Mouse (Mus musculus) midbrain, embryonic 15.5 days (tissue): ENCODE results near the gene Wfdc15b. TPM values are rescaled to one million over a fixed set of nuclear protein-coding genes. Genes with fewer than 3 reads are reported as not detected.

Experiments
- ATAC-seq: fragments of 200-750 bp; cut with Nextera tagmentation; replicated peaks from 2 replicates; pipeline ENCODE4 v1.8.0; 2017; ENCODE audit warnings: moderate TSS enrichment
- H3K27ac ChIP-seq: fragments of 300-500 bp; sonication (generic); 2 replicates; pipeline ENCODE4 v1.5.1; 2015; ENCODE audit warnings: mild to moderate bottlenecking, inconsistent platforms
- H3K27me3 ChIP-seq: fragments of 300-500 bp; sonication (generic); replicated peaks from 2 replicates; pipeline ENCODE4 v1.6.1; 2015; ENCODE audit warnings: inconsistent platforms
- H3K36me3 ChIP-seq: fragments of 300-500 bp; sonication (generic); replicated peaks from 2 replicates; pipeline ENCODE4 v1.6.1; 2015; ENCODE audit warnings: inconsistent platforms
- H3K4me1 ChIP-seq: fragments of 300-500 bp; sonication (generic); 2 replicates; pipeline ENCODE4 v1.6.1; 2015; ENCODE audit warnings: inconsistent platforms
- H3K4me2 ChIP-seq: fragments of 300-500 bp; sonication (generic); 2 replicates; pipeline ENCODE4 v1.6.1; 2015; ENCODE audit warnings: inconsistent platforms, mild to moderate bottlenecking, moderate library complexity
- H3K4me3 ChIP-seq: fragments of 300-500 bp; sonication (generic); 2 replicates; pipeline ENCODE4 v1.5.1; 2015; ENCODE audit warnings: mild to moderate bottlenecking, inconsistent platforms
- H3K9ac ChIP-seq: fragments of 300-500 bp; sonication (generic); 2 replicates; pipeline ENCODE4 v1.6.1; 2015; ENCODE audit warnings: mild to moderate bottlenecking, inconsistent platforms
- H3K9me3 ChIP-seq: fragments of 300-500 bp; sonication (generic); 2 replicates; pipeline ENCODE4 v1.6.1; 2016; ENCODE audit warnings: inconsistent platforms
- WGBS: fragments of 180-500 bp; shearing (Covaris S2); methylation state at CpG from one replicate; pipeline ENCODE4 v1.1.7; 2015; ENCODE audit warnings: mixed read lengths; 5-methylcytosine and 5-hydroxymethylcytosine counted together
- polyA plus RNA-seq: library from polyadenylated mRNA; unstranded; fragments of >200 nt; fragmentation: Nextera tagmentation; extraction: Ambion mirVana; gene quantifications from 2 replicates; pipeline ENCODE4 v1.2.1, GENCODE M21; 2015

Gene Wfdc15b
- polyA plus RNA-seq, 1 experiment from 2014 or later = not detected

GRCm38 (mm10) chr2:164195971-164196699, 25.3 kb downstream of the Wfdc15b start:
- Histone ChIP-seq H3K4me3 (no peak overlapping the region), H3K27me3 (no peaks in the 10 kb centered on the region), H3K4me2 (no peak overlapping the region), H3K9ac (no peak overlapping the region), H3K36me3 (no peaks in the 10 kb centered on the region), H3K9me3 (no peaks in the 10 kb centered on the region), H3K4me1 (no peaks in the 10 kb centered on the region), H3K27ac (no peak overlapping the region)
- ATAC-seq = no peak
- 88% methylated on average over 5 of the region's 5 CpGs for WGBS

GRCm38 (mm10) chr2:164194959-164195630, 26.4 kb downstream of the Wfdc15b start:
- Histone ChIP-seq H3K9me3 (no peaks in the 10 kb centered on the region), H3K36me3 (no peaks in the 10 kb centered on the region), H3K9ac (no peak overlapping the region), H3K4me1 (no peaks in the 10 kb centered on the region), H3K27ac (no peak overlapping the region), H3K27me3 (no peaks in the 10 kb centered on the region), H3K4me2 (no peak overlapping the region), H3K4me3 (no peak overlapping the region)
- no peak for ATAC-seq
- WGBS = 79% methylated on average over 5 of the region's 5 CpGs

DNA sequence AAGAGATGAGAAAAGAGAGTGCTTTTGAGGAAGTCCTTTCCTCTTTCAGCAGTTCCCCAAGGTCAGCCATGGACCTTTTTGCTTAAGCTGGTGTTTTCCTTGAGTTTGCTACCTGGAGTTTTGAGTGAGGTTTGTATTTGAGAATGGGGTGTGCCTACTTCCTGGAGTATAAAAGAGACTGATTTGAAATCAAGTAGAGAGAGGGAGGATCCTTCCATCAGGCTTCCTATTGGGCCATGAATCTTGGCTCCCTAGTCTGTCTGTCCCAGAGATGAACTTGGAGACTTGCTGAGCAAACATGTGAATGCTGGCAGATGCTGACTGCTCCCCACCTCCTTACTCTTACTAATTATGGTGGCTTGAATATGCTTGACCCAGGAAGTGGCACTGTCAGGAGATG, 29.2 kb downstream of the Wfdc15b start:
- Histone ChIP-seq H3K27me3 (no peaks in the 10 kb centered on the region), H3K27ac (no peak overlapping the region), H3K9ac (no peak overlapping the region), H3K4me1 (no peaks in the 10 kb centered on the region), H3K4me2 (no peak overlapping the region), H3K9me3 (no peaks in the 10 kb centered on the region), H3K36me3 (no peaks in the 10 kb centered on the region), H3K4me3 (no peak overlapping the region)
- ATAC-seq = no peak

- no peak within 1 kb of the TSS for H3K9ac ChIP-seq
- ATAC-seq = no peak
- H3K27me3 ChIP-seq = no peaks in the 10 kb centered on the region
- H3K4me3 ChIP-seq = no peak within 1 kb of the TSS
- no peaks in the 10 kb centered on the region for H3K9me3 ChIP-seq
- 89% methylated on average over 6 of the region's 6 CpGs for WGBS
- H3K36me3 ChIP-seq = no peaks in the 10 kb centered on the region
- no peak within 1 kb of the TSS for H3K4me2 ChIP-seq
- H3K4me1 ChIP-seq = no peaks in the 10 kb centered on the region
- H3K27ac ChIP-seq = no peak within 1 kb of the TSS
Observed at GRCm38 (mm10) chr2:164190576-164190975, 30.9 kb downstream of the Wfdc15b start, which contains the start of gene Wfdc12. Gene Wfdc12, minus strand, starts transcription at chr2:164190608.

DNA sequence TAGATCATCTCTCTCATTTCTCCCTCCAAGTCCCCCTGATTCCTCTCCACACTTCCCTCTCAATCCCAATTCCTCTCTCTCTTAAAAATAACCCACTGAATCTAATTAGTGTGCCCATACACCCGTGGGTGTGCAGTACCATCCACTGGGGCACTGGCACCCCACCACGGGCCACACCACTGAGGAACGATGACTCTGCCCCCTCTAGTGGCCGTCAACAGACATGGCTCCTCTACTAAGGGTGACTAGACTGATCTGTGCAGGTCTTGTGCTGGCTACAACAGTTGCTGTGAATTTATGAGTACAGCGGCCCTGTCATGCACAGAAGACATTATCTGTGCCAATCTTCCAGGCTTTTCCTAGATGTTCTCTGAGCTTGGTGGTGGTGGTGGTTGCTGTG, 32.7 kb downstream of the Wfdc15b start:
- H3K4me2 ChIP-seq = no peak overlapping the region
- no peak overlapping the region for H3K27ac ChIP-seq
- ATAC-seq = no peak
- H3K4me3 ChIP-seq = no peak overlapping the region
- H3K9ac ChIP-seq = no peak overlapping the region
- no peaks in the 10 kb centered on the region for H3K27me3 ChIP-seq
- no peaks in the 10 kb centered on the region for H3K9me3 ChIP-seq
- H3K4me1 ChIP-seq = no peaks in the 10 kb centered on the region
- H3K36me3 ChIP-seq = no peaks in the 10 kb centered on the region
- 31% methylated on average over 5 of the region's 5 CpGs for WGBS

GRCm38 (mm10) chr2:164184145-164184719, 37.2 kb downstream of the Wfdc15b start:
- H3K4me2 ChIP-seq = no peak overlapping the region
- H3K4me3 ChIP-seq = no peak overlapping the region
- H3K36me3 ChIP-seq = no peaks in the 10 kb centered on the region
- H3K4me1 ChIP-seq = no peaks in the 10 kb centered on the region
- H3K27me3 ChIP-seq = no peaks in the 10 kb centered on the region
- H3K9ac ChIP-seq = no peak overlapping the region
- 41% methylated on average over 9 of the region's 9 CpGs for WGBS
- no peaks in the 10 kb centered on the region for H3K9me3 ChIP-seq
- ATAC-seq = no peak
- H3K27ac ChIP-seq = no peak overlapping the region

DNA sequence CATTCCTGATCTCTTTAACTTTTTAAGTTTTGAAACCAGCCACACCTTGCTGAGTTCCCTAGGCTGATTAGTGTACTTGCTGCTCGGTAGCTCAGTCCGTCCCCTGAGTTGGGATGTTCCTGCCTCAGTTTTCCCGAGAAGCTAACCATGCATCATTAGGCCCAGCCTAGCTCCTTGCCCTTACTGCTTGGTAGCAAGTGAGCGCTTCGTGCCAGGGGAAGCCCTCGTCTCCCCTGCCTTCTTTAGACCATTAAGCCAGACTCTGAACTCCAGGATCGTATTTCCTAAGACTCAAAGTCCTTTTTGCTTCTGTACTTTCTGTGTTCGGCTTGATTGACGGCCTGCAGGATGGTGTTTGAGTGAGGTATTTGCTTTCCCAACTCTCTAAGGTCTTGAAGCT, 38.1 kb downstream of the Wfdc15b start:
- H3K9ac ChIP-seq = no peak overlapping the region
- no peaks in the 10 kb centered on the region for H3K4me1 ChIP-seq
- no peaks in the 10 kb centered on the region for H3K9me3 ChIP-seq
- WGBS = 72% methylated on average over 9 of the region's 9 CpGs
- H3K4me3 ChIP-seq = no peak overlapping the region
- no peak for ATAC-seq
- no peaks in the 10 kb centered on the region for H3K27me3 ChIP-seq
- H3K4me2 ChIP-seq = no peak overlapping the region
- H3K27ac ChIP-seq = no peak overlapping the region
- H3K36me3 ChIP-seq = no peaks in the 10 kb centered on the region

DNA sequence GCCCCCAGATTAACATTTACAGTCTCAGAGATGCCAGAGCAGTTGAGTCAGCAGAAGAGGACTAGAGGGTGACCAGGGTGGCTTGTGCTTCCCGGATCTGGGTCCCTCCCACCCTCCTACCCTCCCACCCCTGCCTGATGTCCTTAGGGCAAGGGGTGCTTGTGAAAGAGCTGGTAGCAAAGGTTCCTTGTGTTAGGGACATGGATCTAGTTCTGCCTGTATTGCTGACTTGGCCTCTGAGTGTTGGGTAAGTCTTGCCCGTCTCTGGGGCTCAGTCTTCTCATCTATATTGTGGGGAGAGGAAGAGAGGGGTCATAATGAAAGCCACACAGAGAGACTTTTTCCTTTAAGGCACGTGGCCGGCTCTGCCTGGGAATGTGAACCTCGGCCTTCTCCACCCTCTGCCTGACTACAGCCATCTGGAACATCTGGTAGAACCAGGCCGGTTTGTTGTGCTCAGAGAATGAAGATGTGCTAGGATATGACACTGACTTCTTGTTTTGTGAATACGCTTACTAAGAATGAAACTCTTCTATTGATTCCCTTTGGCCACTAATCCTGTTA, 38.7 kb downstream of the Wfdc15b start, which contains the start of gene Wfdc5:
Wfdc5 (minus strand) TSS at position 51 of the 564 bp plus-strand sequence.
- Histone ChIP-seq H3K4me1 (no peaks in the 10 kb centered on the region), H3K4me2 (no peak within 1 kb of the TSS), H3K27me3 (no peaks in the 10 kb centered on the region), H3K9me3 (no peaks in the 10 kb centered on the region), H3K36me3 (no peaks in the 10 kb centered on the region), H3K9ac (no peak within 1 kb of the TSS), H3K4me3 (no peak within 1 kb of the TSS), H3K27ac (no peak within 1 kb of the TSS)
- ATAC-seq = no peak
- 65% methylated on average over 7 of the region's 7 CpGs for WGBS

DNA sequence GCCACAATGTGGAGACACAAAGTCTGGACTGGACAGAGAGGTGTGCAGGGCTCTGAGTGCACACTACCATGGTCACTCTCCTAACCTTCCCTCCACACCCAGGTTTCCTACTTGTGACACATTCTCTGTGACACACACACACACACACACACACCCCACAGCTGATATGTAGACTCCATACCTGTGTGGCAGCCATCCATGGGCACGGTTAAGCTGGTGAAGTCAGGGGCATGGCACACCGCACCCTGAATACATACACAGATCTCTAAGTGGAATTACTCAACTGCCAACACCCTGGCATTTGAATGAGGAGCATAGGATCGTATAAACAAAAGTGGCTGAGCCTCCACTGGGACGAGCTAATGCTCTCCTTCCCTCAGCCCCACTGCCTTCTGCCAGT, 40.7 kb downstream of the Wfdc15b start:
- no peak for ATAC-seq
- Histone ChIP-seq H3K27ac (no peak overlapping the region), H3K4me1 (no peaks in the 10 kb centered on the region), H3K36me3 (no peaks in the 10 kb centered on the region), H3K9ac (no peak overlapping the region), H3K9me3 (no peaks in the 10 kb centered on the region), H3K4me3 (no peak overlapping the region), H3K27me3 (no peaks in the 10 kb centered on the region), H3K4me2 (no peak overlapping the region)
- whole genome bisulfite sequencing = 82% methylated on average over 4 of the region's 4 CpGs

DNA sequence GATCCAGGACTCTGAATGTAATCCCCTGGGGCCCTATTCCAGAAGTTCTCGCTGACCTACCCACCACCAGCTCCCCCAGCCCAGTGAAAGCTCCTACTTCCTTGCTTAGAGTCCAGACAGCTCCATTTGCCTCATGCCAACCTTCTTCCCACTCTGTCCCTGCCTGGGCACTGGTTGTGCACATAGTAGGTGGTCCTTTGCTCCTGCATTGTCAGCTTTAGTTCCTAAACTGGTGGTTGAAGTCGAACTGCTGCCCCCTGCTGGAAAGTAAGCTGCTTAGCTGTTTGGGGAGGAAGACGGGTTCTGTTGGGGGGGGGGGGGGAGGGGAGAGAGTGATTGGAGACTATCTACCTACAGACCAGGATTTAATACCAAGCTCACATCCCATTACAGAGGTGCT, 41.3 kb downstream of the Wfdc15b start:
- 38% methylated on average over 3 of the region's 3 CpGs for WGBS
- no peaks in the 10 kb centered on the region for H3K27me3 ChIP-seq
- no peak overlapping the region for H3K27ac ChIP-seq
- no peak overlapping the region for H3K9ac ChIP-seq
- no peak overlapping the region for H3K4me2 ChIP-seq
- H3K4me3 ChIP-seq = no peak overlapping the region
- H3K36me3 ChIP-seq = no peaks in the 10 kb centered on the region
- no peak for ATAC-seq
- H3K4me1 ChIP-seq = no peaks in the 10 kb centered on the region
- no peaks in the 10 kb centered on the region for H3K9me3 ChIP-seq

- H3K36me3 ChIP-seq = no peaks in the 10 kb centered on the region
- no peak for ATAC-seq
- H3K4me3 ChIP-seq = no peak overlapping the region
- no peaks in the 10 kb centered on the region for H3K9me3 ChIP-seq
- H3K27me3 ChIP-seq = 0 out of 2 replicates have a peak, but pooled peaks cover 3% of the 10 kb centered on the region
- no peak overlapping the region for H3K27ac ChIP-seq
- H3K4me2 ChIP-seq = no peak overlapping the region
- 82% methylated on average over 5 of the region's 5 CpGs for WGBS
- H3K4me1 ChIP-seq = no peaks in the 10 kb centered on the region
- H3K9ac ChIP-seq = no peak overlapping the region
Observed at GRCm38 (mm10) chr2:164177831-164178230, 43.6 kb downstream of the Wfdc15b start.

GRCm38 (mm10) chr2:164175850-164176249, 45.6 kb downstream of the Wfdc15b start:
- H3K27ac ChIP-seq = no peak overlapping the region
- H3K4me1 ChIP-seq = peaks cover 9% of the 10 kb centered on the region
- no peak for ATAC-seq
- no peak overlapping the region for H3K9ac ChIP-seq
- H3K4me2 ChIP-seq = no peak overlapping the region
- 75% methylated on average over 3 of the region's 3 CpGs for WGBS
- no peaks in the 10 kb centered on the region for H3K36me3 ChIP-seq
- H3K27me3 ChIP-seq = peaks cover 14% of the 10 kb centered on the region
- no peaks in the 10 kb centered on the region for H3K9me3 ChIP-seq
- no peak overlapping the region for H3K4me3 ChIP-seq
